Mouse (Mus musculus): ENCODE measurements at regions not wholly inside any gene's neighbourhood (a gene's known extent, or its start where the extent isn't known, plus 50 kb on each side); places are given as distances from the start of the nearest gene placed in this dataset.

DNA sequence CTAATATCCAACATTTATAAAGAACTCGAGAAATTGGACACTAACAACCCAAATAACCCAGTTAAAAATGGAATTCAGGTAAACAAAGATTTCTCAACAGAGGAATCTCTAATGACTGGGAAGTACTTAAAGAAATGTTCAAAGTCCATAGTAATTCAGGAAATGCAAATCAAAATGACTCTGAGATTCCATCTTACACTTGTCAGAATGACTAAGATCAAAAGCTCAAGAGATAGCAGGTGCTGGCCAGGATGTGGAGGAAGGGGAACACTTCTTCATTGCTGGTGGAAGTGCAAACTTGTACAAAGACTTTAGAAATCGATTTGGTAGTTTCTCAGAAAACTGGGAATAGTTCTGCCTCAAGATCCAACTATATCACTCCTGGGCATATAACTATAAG lies 203.4 kb downstream of the Pdha2 start:
- Histone ChIP-seq H3K27ac (ENCODE audit: control insufficient read depth, low read depth, low read length) (no peak overlapping the region), H3K9me3 (replicated peaks; ENCODE audit: insufficient read depth, low read length) (no peaks in the 10 kb centered on the region), H3K4me3 (ENCODE audit: control insufficient read depth in 1 of 2, insufficient read depth in 1 of 2, low read depth in 2 of 2, low read length in 2 of 2) (no peak overlapping the region), H3K36me3 (ENCODE audit: control insufficient read depth in 1 of 2, insufficient read depth in 2 of 2, low read length in 2 of 2) (peaks cover 0 to 6% of the 10 kb centered on the region in 2 experiments; a peak in 1 of 4 replicates), H3K27me3 (ENCODE audit: control insufficient read depth in 1 of 2, insufficient read depth in 2 of 2, low read length in 2 of 2) (no peaks in the 10 kb centered on the region), H3K4me1 (ENCODE audit: control insufficient read depth in 1 of 2, insufficient read depth in 2 of 2, low read length in 2 of 2) (peaks cover 0 to 2% of the 10 kb centered on the region in 2 experiments; a peak in 2 of 4 replicates), H3K79me2 (ENCODE audit: control insufficient read depth, insufficient read depth, low read length, poor library complexity) (no peaks in the 10 kb centered on the region), H3K9ac (ENCODE audit: control insufficient read depth, low read depth, low read length, poor library complexity, severe bottlenecking) (no peak overlapping the region)
- TF ChIP-seq TAL1 (IDR thresholded peaks at IDR 0.05; ENCODE audit: low read length) (no peak), POLR2AphosphoS2 (IDR thresholded peaks at IDR 0.05; ENCODE audit: low read length) (no peak), USF1 (IDR thresholded peaks at IDR 0.05; ENCODE audit: low read depth, low read length) (no peak), E2F4 (IDR thresholded peaks at IDR 0.05; ENCODE audit: borderline replicate concordance, low read depth, low read length) (no peak), POLR2A (IDR thresholded peaks at IDR 0.05; ENCODE audit: control insufficient read depth in 1 of 2, insufficient read depth in 1 of 2, low read depth in 1 of 2, low read length in 2 of 2, poor library complexity in 1 of 2) (no peak), RCOR1 (IDR thresholded peaks at IDR 0.05; ENCODE audit: low read depth, low read length) (no peak), GATA1 (IDR thresholded peaks at IDR 0.05; ENCODE audit: low read depth, low read length) (no peak), ZMIZ1 (IDR thresholded peaks at IDR 0.05; ENCODE audit: low read depth, low read length) (no peak), CTCF (IDR thresholded peaks at IDR 0.05 in 2 of 3, conservative IDR thresholded peaks at IDR 0.05 in 1 of 3; ENCODE audit: control insufficient read depth in 1 of 3, insufficient read depth in 1 of 3, low read depth in 2 of 3, low read length in 3 of 3, poor library complexity in 1 of 3, severe bottlenecking in 1 of 3) (no peak), UBTF (IDR thresholded peaks at IDR 0.05; ENCODE audit: borderline replicate concordance, insufficient read depth, low read depth, low read length) (no peak), SIN3A (IDR thresholded peaks at IDR 0.05; ENCODE audit: low read length) (no peak), MAX (IDR thresholded peaks at IDR 0.05; ENCODE audit: low read length) (no peak), ELF1 (IDR thresholded peaks at IDR 0.05; ENCODE audit: low read depth, low read length) (no peak)
- DNase-seq (ENCODE audit: low read depth, low spot score) = no peak

- Histone ChIP-seq H3K36me3 (ENCODE audit: control insufficient read depth in 1 of 2, insufficient read depth in 2 of 2, low read length in 2 of 2) (no peaks in the 10 kb centered on the region), H3K9me3 (replicated peaks; ENCODE audit: insufficient read depth, low read length) (no peaks in the 10 kb centered on the region), H3K9ac (ENCODE audit: control insufficient read depth, low read depth, low read length, poor library complexity, severe bottlenecking) (no peak overlapping the region), H3K27ac (ENCODE audit: control insufficient read depth, low read depth, low read length) (no peak overlapping the region), H3K4me3 (ENCODE audit: control insufficient read depth in 1 of 2, insufficient read depth in 1 of 2, low read depth in 2 of 2, low read length in 2 of 2) (no peak overlapping the region), H3K79me2 (ENCODE audit: control insufficient read depth, insufficient read depth, low read length, poor library complexity) (no peaks in the 10 kb centered on the region), H3K27me3 (ENCODE audit: control insufficient read depth in 1 of 2, insufficient read depth in 2 of 2, low read length in 2 of 2) (no peaks in the 10 kb centered on the region), H3K4me1 (ENCODE audit: control insufficient read depth in 1 of 2, insufficient read depth in 2 of 2, low read length in 2 of 2) (no peaks in the 10 kb centered on the region)
- TF ChIP-seq MYB (IDR thresholded peaks at IDR 0.05; ENCODE audit: low read depth, low read length) (no peak), RAD21 (IDR thresholded peaks at IDR 0.05; ENCODE audit: low read depth, low read length) (no peak), POLR2AphosphoS5 (IDR thresholded peaks at IDR 0.05; ENCODE audit: borderline replicate concordance, low read depth, low read length) (no peak), MEF2A (IDR thresholded peaks at IDR 0.05; ENCODE audit: extremely low read depth, insufficient replicate concordance, low read depth, low read length, poor library complexity, severe bottlenecking) (no peak), ELF1 (IDR thresholded peaks at IDR 0.05; ENCODE audit: low read depth, low read length) (no peak), UBTF (IDR thresholded peaks at IDR 0.05; ENCODE audit: borderline replicate concordance, insufficient read depth, low read depth, low read length) (no peak), CHD2 (IDR thresholded peaks at IDR 0.05; ENCODE audit: low read length) (no peak), EP300 (IDR thresholded peaks at IDR 0.05; ENCODE audit: low read depth in 1 of 2, low read length in 2 of 2) (no peak), BHLHE40 (IDR thresholded peaks at IDR 0.05; ENCODE audit: borderline replicate concordance, low read depth, low read length) (no peak), MAZ (IDR thresholded peaks at IDR 0.05; ENCODE audit: low read depth, low read length) (no peak), POLR2A (IDR thresholded peaks at IDR 0.05; ENCODE audit: control insufficient read depth in 1 of 2, insufficient read depth in 1 of 2, low read depth in 1 of 2, low read length in 2 of 2, poor library complexity in 1 of 2) (no peak), NELFE (IDR thresholded peaks at IDR 0.05; ENCODE audit: low read depth, low read length) (no peak), ETS1 (IDR thresholded peaks at IDR 0.05; ENCODE audit: low read depth, low read length) (no peak), ZNF384 (IDR thresholded peaks at IDR 0.05; ENCODE audit: low read depth, low read length) (no peak), E2F4 (IDR thresholded peaks at IDR 0.05; ENCODE audit: borderline replicate concordance, low read depth, low read length) (no peak), USF2 (IDR thresholded peaks at IDR 0.05; ENCODE audit: borderline replicate concordance in 1 of 2, insufficient read depth in 1 of 2, low read depth in 1 of 2, low read length in 2 of 2) (no peak), NRF1 (IDR thresholded peaks at IDR 0.05; ENCODE audit: insufficient read depth, low read depth, low read length, poor library complexity, severe bottlenecking) (no peak)
- no peak for DNase-seq (ENCODE audit: low read depth, low spot score)
These were observed 206.3 kb downstream of the Pdha2 start for GRCm38 (mm10) chr3:141005885-141006284.

All from MEL (cell line).